Mouse (Mus musculus): ENCODE results near the gene Lpin2.

The Lpin2 gene

DNA sequence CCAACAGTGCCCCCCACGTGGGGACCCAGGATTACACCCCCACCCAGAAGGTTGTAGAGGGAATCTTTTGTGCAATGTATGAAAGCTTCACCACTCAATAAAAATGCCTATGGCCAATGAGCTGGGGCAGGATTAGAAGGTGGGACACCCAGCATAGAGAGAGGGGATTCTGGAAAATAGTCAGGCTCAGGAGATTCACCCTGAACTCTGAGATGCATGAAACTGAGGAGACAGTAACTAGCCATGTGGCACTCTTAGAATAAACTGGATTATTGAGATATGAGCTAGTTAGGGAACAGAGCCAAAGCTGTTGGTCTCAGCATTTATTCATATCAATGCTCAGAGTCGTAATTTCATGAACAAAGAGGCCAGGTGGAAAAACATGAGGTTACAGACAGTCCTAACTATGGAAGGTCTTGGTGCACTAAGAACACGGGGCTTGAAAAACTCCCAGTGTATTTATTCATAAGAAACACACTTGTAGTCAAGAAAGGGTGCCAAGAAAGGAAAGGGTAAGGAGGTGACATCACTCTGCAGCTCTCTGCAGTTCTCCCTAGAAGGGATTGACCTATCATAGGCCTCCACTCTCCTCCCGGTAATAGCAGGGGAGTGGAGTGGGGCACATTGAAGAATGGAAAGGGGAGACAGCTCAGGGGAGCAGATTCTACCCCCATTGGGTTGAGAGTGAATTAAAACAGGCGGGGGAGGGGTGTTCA lies 83.1 kb downstream of the Lpin2 start:
- POLR2A ChIA-PET = interaction anchor here in 1 of 4 experiments (0.6 to 1.0 kb wide), 2 partner anchors 9 to 223 kb away, joined by 3 read pairs; no protein-coding TSS in a partner anchor
- CTCF ChIA-PET = interaction anchor here in 1 of 4 experiments (0.8 kb wide), 1 partner anchor 11 kb away, joined by 3 read pairs; no protein-coding TSS in a partner anchor

GRCm38 (mm10) chr17:71267374-71267773 lies 85.0 kb downstream of the Lpin2 start:
- ChIA-PET POLR2A (no interaction called here), CTCF (interaction anchor here in 1 of 4 experiments (0.6 kb wide), 1 partner anchor 1462 kb away, joined by 5 read pairs; no protein-coding TSS in a partner anchor)

GRCm38 (mm10) chr17:71268152-71268551 lies 85.8 kb downstream of the Lpin2 start:
- ChIA-PET POLR2A (no interaction called here), CTCF (no interaction called here)

DNA sequence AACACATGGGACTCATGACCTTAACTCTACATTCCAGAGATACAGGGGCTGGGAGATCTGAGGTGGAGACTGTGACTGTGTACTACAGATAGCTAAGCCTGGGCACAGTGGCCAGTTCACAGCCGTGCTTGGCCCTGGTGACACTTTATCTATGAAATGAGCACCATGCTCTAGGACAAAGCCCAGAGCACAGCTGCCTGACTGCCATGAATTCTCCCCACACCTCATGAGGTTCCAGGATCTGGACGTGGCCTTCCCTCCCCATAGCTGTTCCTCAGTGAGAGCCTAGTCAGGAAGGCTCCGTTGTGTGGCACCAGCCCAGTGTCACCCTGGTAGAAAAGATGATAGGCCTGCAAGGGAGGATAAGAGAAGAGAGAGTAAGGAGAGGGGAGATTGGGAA lies 86.2 kb downstream of the Lpin2 start:
- ChIA-PET POLR2A (no interaction called here), CTCF (no interaction called here)

DNA sequence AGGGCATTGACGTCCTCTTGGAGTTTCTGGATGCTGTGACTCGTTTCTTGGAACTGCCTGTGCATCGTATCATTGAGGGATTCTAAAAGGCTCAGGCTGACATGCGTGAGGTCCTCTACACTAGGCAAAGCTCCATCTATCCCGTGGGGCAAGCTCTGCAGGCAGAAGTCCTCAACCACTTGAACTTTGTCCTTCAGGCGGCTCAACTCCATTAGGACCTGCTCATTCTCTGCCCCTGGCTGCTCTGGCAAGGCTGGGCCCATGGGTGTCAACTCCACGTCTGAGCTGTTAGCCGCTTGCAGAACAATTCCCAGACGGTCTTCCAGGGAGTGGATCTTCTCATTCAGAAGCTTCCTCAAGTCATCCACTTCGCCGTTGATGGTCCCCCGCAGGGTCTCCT lies 91.5 kb downstream of the Lpin2 start:
- POLR2A ChIA-PET = interaction anchor here in 1 of 4 experiments (0.8 kb wide), 1 partner anchor 9 kb away, joined by 3 read pairs; no protein-coding TSS in a partner anchor
- CTCF ChIA-PET = interaction anchor here in 1 of 4 experiments (1.8 kb wide), 1 partner anchor 19 kb away, joined by 6 read pairs; no protein-coding TSS in a partner anchor

GRCm38 (mm10) chr17:71276771-71277170 lies 94.4 kb downstream of the Lpin2 start:
- POLR2A ChIA-PET = no interaction called here
- CTCF ChIA-PET = no interaction called here

- POLR2A ChIA-PET = no interaction called here
- CTCF ChIA-PET = no interaction called here
Observed at GRCm38 (mm10) chr17:71277701-71278491, 95.5 kb downstream of the Lpin2 start.

- CTCF ChIA-PET = interaction anchor here in 1 of 4 experiments (0.6 to 0.7 kb wide), 2 partner anchors 477 to 959 kb away, joined by 3 read pairs; no protein-coding TSS in a partner anchor
- POLR2A ChIA-PET = no interaction called here
Observed at GRCm38 (mm10) chr17:71282716-71283115, 100.4 kb downstream of the Lpin2 start.

DNA sequence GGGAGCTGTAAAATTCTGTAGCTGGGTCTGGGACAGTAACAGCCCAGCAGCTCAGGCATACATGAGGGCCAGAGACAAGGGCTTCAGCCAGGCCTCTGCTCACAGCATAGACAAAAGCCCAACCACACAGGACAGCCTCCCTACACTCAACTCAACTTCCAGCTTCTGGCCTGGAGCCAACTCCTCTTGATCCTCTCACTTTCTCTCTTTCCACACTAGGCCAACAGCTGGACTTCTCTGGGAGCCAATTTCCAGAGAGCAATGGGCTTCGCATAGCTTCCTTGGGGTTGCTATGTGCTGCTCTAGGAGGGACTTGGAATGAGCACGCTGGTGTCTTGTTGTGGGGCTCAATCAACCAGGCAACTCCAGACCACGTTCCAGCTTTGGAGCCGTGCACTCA lies 100.9 kb downstream of the Lpin2 start:
- POLR2A ChIA-PET = no interaction called here
- CTCF ChIA-PET = interaction anchor here in 1 of 4 experiments (0.6 kb wide), 2 partner anchors 220 to 388 kb away, joined by 3 to 4 read pairs; no protein-coding TSS in a partner anchor

- ChIA-PET CTCF (no interaction called here), POLR2A (no interaction called here)
Observed at GRCm38 (mm10) chr17:71284890-71285289, 102.5 kb downstream of the Lpin2 start.

GRCm38 (mm10) chr17:71285929-71286328 lies 103.6 kb downstream of the Lpin2 start:
- CTCF ChIA-PET = interaction anchor here in 2 of 4 experiments (0.6 to 1.2 kb wide), 2 partner anchors 31 to 1785 kb away, joined by 3 to 5 read pairs; no protein-coding TSS in a partner anchor
- POLR2A ChIA-PET = no interaction called here

DNA sequence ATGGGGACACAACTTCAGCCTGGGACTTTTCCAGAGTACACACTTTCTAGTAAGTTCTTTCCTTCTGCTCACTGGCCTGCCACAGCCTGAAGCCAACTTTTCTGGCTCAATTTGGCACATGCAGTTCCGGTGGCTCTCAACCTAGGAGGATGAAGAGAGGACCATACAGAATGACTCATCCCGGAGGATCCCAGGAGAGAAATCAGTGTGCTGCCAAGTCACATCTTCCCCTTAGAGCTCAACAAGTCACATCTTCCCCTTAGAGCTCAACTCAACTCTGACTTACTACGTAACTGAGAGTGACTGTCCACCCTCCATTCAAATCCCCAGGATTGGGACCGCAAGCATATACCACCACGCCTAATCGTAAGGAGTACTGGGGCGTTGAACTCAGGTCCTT lies 105.2 kb downstream of the Lpin2 start:
- ChIA-PET POLR2A (no interaction called here), CTCF (no interaction called here)

- ChIA-PET CTCF (interaction anchor here in 2 of 4 experiments (0.6 to 1.1 kb wide), 2 partner anchors 34 to 164 kb away, joined by 3 to 4 read pairs; no protein-coding TSS in a partner anchor), POLR2A (no interaction called here)
Observed at GRCm38 (mm10) chr17:71288145-71288758, 105.9 kb downstream of the Lpin2 start.

- CTCF ChIA-PET = interaction anchor here in 2 of 4 experiments (0.6 to 1.1 kb wide), 2 partner anchors 35 to 163 kb away, joined by 3 to 4 read pairs; no protein-coding TSS in a partner anchor
Observed at GRCm38 (mm10) chr17:71288808-71289548, 106.6 kb downstream of the Lpin2 start.

GRCm38 (mm10) chr17:71289572-71290176 lies 107.3 kb downstream of the Lpin2 start:
- CTCF ChIA-PET = interaction anchor here in 2 of 4 experiments (0.6 to 1.1 kb wide), 2 partner anchors 35 kb away, joined by 3 to 4 read pairs; no protein-coding TSS in a partner anchor
- POLR2A ChIA-PET = interaction anchor here in 1 of 4 experiments (0.6 kb wide), 1 partner anchor 308 kb away, joined by 3 read pairs; no protein-coding TSS in a partner anchor

More at GRCm38 (mm10) chr17:71288808-71289548, 106.6 kb downstream of the Lpin2 start:
- POLR2A ChIA-PET = no interaction called here

GRCm38 (mm10) chr17:71290486-71291410 lies 108.4 kb downstream of the Lpin2 start:
- CTCF ChIA-PET = interaction anchor here in 2 of 4 experiments (0.5 to 0.6 kb wide), 2 partner anchors 28 to 189 kb away, joined by 5 to 10 read pairs; no protein-coding TSS in a partner anchor
- POLR2A ChIA-PET = interaction anchor here in 1 of 4 experiments (0.6 kb wide), 1 partner anchor 310 kb away, joined by 3 read pairs; no protein-coding TSS in a partner anchor

- POLR2A ChIA-PET = no interaction called here
Observed at GRCm38 (mm10) chr17:71291897-71292420, 109.6 kb downstream of the Lpin2 start.

More at GRCm38 (mm10) chr17:71291897-71292420, 109.6 kb downstream of the Lpin2 start:
- CTCF ChIA-PET = interaction anchor here in 1 of 4 experiments (1.0 kb wide), 1 partner anchor 67 kb away, joined by 3 read pairs; no protein-coding TSS in a partner anchor
